Mouse (Mus musculus): Measurements from ENCODE around the gene Gstp3. TPM values are rescaled to one million over a fixed set of nuclear protein-coding genes. Genes with fewer than 3 reads are reported as not detected.
A peak's percentile ranks its signal among the peaks of the same experiment; 100 is the strongest.
"Not testable (repeated sequence)": the region's sequence is repeated elsewhere in the genome, so short reads cannot be mapped to it uniquely, and the experiment has no call there.

Gene Gstp3
- polyA plus RNA-seq, 1 experiment = 4.2 TPM

DNA sequence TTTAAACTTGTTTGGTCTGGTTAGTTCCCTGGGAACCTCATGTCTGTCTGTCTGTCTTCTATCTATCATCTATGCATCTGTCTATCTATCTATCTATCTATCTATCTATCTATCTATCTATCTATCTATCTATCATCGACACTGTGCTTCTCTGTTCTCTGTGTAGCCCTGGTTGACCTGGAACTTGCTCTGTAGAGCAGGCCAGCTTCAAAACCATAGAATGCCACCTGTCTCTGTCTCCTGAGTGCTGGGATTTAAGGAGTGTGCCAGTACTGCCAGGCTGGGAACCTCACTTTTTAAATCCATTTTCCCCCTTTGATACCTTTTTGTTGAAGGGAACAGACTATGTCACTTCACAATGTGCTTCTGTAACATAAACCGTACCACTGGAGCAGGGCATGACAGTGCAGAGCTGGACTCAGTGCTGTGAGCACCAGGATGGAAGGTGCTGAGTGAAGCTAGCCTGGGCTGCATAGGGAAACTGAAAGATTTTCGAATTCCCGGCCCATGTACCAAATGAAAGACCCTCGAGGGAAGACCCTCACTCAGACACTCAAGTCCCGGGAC lies 1.6 kb upstream of the Gstp3 start:
- H3K4me3 ChIP-seq (ENCODE audit: insufficient read depth, low read depth, low read length) = no peak overlapping the region
- H3K4me1 ChIP-seq (ENCODE audit: control insufficient read depth, insufficient read depth, insufficient read length, low read length) = peaks cover 11% of the 10 kb centered on the region
- H3K27ac ChIP-seq (replicated peaks; ENCODE audit: low read depth, low read length) = peak overlapping the region; percentile 64

DNA sequence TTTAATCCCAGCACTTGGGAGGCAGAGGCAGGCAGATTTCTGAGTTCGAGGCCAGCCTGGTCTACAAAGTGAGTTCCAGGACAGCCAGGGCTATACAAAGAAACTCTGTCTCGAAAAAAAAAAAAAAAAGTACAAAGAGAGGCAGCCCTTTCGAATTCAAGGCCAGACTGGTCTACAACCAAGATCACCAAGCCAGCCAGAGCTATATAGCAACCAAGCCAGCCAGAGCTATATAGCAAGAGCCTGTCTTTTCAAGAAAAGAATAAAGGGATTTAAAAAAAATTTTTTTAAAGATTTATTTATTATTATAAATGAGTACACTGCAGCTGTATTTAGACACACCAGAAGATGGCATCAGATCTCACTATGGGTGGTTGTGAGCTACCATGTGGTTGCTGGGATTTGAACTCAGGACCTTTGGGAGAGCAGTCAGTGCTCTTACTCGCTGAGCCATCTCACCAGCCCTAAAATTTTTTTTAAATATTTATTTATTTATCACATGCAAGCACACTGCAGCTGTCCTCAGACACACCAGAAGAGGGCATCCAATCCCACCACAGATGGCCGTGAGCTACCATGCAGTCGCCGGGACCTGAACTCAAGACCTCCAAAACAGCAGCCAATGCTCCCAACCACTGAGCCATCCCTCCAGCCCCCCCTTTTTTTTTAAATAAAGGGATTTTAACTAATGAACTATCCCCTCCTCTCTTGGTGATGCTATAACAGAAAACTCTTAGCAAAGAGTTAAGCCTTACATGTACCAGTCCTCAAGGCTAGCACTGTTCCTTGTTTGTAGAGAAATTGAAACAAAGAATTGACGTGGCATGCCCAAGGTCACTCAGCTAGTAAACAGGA lies 902 bp upstream of the Gstp3 start:
- not testable (repeated sequence) for H3K4me3 ChIP-seq (ENCODE audit: insufficient read depth, low read depth, low read length); H3K27ac ChIP-seq (replicated peaks; ENCODE audit: low read depth, low read length)
- peaks cover 14% of the 10 kb centered on the region for H3K4me1 ChIP-seq (ENCODE audit: control insufficient read depth, insufficient read depth, insufficient read length, low read length)

DNA sequence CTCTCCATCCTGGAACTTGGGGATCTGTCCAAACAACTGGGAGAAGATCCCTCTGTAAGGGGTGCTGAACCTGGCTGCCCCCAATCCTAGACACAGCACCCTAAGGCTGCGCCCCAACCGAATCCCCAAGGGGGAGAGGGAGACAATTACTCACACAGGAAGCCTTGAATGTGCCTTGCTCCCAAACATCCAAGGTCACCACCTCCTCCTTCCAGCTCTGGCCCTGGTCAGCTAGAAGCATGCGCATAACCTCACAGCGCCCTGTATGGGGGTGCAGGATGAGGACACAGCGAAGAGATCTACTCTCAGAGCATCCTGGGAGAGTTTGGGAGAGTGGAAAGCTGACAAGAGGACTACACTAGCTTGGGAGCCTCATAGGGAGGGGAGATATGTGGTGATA lies 788 bp downstream of the Gstp3 start:
- peaks cover 16% of the 10 kb centered on the region for H3K4me1 ChIP-seq (ENCODE audit: control insufficient read depth, insufficient read depth, insufficient read length, low read length)
- no peak overlapping the region for H3K27ac ChIP-seq (replicated peaks; ENCODE audit: low read depth, low read length)
- no peak overlapping the region for H3K4me3 ChIP-seq (ENCODE audit: insufficient read depth, low read depth, low read length)

DNA sequence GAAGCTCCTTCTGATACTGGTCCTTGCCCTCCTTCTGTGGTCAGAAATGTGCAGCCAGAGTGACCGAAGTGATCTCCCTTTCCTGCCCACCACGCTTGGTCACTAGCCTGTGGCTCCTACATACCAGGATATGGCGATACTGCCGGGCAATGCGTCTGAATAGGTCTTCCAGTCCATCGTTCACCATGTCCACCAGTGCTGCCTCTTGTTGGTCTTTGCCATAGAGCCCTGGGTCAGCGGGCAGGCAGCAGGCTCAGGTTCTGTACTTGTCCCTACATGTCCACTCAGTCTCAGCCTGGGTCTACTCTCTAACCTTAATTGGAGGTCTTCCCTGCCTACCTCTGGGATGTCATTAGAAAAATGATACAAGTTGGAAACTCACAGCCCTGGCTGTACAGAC lies 1.4 kb downstream of the Gstp3 start:
- Histone ChIP-seq H3K4me1 (ENCODE audit: control insufficient read depth, insufficient read depth, insufficient read length, low read length) (peaks cover 16% of the 10 kb centered on the region), H3K4me3 (ENCODE audit: insufficient read depth, low read depth, low read length) (no peak overlapping the region)

DNA sequence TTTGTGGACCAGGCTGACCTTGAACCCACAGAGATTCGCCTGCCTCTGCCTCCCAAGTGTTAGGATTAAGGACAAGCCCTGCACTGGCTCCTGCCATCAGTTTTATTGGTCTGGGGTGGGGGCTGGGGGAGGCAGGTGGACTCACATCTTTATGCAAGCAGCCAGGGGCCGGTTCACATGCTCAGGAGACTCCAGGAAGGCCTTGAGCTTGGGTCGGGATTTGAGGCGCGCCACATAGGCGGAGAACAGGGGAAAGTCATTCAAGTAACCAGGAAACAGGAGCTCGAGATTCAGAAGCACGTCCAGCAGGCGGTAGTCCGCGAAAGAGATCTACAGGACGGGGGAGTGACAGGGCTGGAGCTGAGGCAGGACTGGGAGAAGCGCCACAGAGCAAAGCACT lies 2.0 kb downstream of the Gstp3 start:
- Histone ChIP-seq H3K27ac (replicated peaks; ENCODE audit: low read depth, low read length) (no peak overlapping the region), H3K4me3 (ENCODE audit: insufficient read depth, low read depth, low read length) (no peak overlapping the region), H3K4me1 (ENCODE audit: control insufficient read depth, insufficient read depth, insufficient read length, low read length) (peaks cover 16% of the 10 kb centered on the region)

More for the DNA sequence above, 1.4 kb downstream of the Gstp3 start:
- no peak overlapping the region for H3K27ac ChIP-seq (replicated peaks; ENCODE audit: low read depth, low read length)

DNA sequence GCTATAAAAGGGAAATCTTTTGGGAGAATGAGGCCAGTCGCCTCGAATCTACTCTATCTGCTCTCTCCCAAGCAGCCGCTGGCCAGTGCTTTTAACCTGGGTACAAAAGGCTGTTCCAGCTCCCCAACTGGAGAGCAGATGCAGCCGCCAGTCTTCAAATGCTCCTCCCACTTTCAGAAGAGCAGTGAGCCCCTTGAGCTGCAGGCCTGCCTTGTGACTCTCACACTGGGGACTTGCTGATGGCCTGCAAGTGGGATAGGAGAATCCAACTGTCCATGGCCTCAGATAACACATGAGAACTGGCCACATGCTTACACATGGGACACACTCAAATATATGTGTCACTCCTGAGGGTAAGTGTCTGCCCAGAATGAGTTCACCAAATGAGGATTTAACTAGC lies 2.6 kb downstream of the Gstp3 start:
- H3K4me1 ChIP-seq (ENCODE audit: control insufficient read depth, insufficient read depth, insufficient read length, low read length) = peaks cover 16% of the 10 kb centered on the region
- H3K4me3 ChIP-seq (ENCODE audit: insufficient read depth, low read depth, low read length) = no peak overlapping the region
- H3K27ac ChIP-seq (replicated peaks; ENCODE audit: low read depth, low read length) = no peak overlapping the region

DNA sequence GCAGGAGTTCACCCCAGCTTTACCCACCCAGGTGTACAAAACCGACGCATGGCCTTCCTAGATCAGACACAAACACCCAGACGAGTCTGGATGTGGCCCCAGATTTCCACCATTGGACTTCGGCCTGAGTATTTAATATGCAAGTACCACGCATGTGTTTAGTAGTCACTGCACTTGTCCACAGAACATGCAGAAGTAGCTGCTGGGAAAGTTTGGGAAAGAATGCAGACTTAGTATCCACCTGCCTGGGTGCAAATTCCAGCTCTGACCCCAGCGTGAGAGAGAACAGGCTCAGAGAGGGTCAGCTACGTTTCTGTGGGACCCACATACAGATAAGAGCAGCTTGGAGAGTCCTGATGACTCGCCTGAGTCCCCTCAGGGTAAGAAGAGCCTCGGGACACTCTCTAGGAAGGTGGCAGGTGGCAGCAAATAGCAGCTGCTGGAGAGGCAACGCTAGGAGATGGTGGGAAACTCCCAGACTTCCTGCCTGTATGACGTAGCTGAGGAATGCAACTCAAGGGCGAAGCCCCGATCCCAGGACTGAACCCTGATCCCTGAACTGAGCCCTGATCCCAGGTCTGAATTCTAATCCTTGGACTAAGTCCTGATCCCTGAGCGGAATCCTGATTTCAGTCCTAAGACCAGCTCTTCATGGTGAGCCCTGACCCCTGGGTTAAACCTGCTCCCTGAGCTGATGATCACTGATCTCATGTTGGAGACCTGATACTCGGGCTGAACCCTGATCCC lies 3.2 kb downstream of the Gstp3 start:
- Histone ChIP-seq H3K27ac (replicated peaks; ENCODE audit: low read depth, low read length) (no peak overlapping the region), H3K4me3 (ENCODE audit: insufficient read depth, low read depth, low read length) (no peak overlapping the region), H3K4me1 (ENCODE audit: control insufficient read depth, insufficient read depth, insufficient read length, low read length) (peaks cover 16% of the 10 kb centered on the region)

DNA sequence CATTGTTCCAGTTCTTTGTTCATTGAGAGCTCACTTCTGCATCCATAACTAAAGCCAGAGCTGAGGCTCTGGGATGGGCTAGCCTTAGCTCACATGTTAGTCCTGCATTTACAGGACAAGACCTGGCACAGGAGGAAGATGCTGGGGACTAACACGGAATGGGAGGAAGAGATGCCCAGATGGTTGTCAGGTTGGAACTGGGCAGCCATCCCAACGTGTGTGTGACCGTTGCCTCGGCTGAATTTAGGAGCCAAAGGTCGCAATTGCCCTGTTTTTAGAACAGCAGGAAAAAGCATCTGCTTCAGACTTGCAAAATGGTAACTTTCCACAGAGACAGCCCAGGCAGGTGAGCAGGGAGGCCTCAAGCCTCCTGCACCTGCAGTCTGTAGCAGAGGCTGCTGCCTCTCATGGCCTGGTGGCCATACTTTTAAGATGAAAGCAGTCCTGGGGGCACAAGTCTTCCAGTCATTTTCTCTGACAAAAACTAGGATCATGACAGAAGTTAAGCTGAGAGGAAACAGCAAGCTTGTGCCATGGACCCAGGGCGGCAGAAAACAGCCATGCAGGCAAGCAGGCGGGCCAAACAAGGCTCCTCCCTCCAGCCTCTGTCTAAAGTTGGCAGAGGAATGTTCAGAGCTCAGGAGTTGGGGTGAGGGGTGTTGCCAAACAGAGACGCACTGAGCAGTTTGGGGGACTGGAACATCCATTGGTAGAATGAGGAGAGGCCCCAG lies 4.0 kb downstream of the Gstp3 start:
- Histone ChIP-seq H3K27ac (replicated peaks; ENCODE audit: low read depth, low read length) (no peak overlapping the region), H3K4me3 (ENCODE audit: insufficient read depth, low read depth, low read length) (no peak overlapping the region), H3K4me1 (ENCODE audit: control insufficient read depth, insufficient read depth, insufficient read length, low read length) (peaks cover 16% of the 10 kb centered on the region)

DNA sequence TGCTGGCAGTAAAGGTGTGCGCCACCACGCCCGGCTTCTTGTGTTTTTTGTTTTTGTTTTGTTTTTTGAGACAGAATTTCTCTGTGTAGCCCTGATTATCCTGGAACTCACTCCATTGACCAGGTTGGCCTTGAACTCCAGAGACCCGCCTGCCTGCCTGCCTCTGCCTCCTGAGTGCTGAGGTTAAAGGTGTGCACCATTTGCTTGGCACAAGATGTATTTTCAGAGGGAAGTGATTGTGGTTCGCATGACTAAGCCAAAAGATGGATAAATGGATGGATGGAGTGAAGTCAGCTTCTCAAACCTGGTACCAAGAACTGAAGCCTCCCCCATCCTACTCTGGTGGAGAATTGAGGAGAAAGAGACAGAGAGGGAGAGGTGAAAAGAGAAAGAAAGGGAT lies 4.8 kb downstream of the Gstp3 start:
- H3K4me3 ChIP-seq (ENCODE audit: insufficient read depth, low read depth, low read length) = no peak overlapping the region
- H3K27ac ChIP-seq (replicated peaks; ENCODE audit: low read depth, low read length) = no peak overlapping the region
- peaks cover 16% of the 10 kb centered on the region for H3K4me1 ChIP-seq (ENCODE audit: control insufficient read depth, insufficient read depth, insufficient read length, low read length)

DNA sequence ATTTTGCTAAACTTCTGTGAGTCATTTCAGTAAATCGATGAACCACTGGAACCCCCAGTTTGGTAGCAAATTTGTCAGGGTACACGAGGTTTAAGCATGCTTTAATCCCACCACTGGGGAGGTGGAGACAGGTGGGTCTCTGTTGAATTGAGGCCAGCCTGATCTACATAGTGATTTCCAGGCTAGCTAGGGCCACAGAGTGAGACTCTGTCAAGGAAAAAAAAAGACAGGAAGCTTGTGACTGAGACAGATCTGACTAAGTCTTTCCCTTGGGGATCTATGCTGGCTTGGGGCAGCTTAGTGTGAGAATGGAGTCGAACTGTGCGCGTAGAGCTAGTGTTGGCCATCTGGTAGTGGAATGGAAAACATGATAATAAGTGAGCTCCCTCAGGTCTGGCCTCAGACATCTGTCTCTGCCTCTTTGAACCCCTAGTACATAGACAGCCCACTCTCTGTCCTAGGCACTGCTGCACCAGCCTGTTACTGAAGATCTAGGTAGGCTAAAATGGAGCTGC lies 6.8 kb downstream of the Gstp3 start:
- H3K27ac ChIP-seq (replicated peaks; ENCODE audit: low read depth, low read length) = no peak overlapping the region
- no peak overlapping the region for H3K4me3 ChIP-seq (ENCODE audit: insufficient read depth, low read depth, low read length)
- peaks cover 5% of the 10 kb centered on the region; the same call in 1 of the 2 replicates for H3K4me1 ChIP-seq (ENCODE audit: control insufficient read depth, insufficient read depth, insufficient read length, low read length)

DNA sequence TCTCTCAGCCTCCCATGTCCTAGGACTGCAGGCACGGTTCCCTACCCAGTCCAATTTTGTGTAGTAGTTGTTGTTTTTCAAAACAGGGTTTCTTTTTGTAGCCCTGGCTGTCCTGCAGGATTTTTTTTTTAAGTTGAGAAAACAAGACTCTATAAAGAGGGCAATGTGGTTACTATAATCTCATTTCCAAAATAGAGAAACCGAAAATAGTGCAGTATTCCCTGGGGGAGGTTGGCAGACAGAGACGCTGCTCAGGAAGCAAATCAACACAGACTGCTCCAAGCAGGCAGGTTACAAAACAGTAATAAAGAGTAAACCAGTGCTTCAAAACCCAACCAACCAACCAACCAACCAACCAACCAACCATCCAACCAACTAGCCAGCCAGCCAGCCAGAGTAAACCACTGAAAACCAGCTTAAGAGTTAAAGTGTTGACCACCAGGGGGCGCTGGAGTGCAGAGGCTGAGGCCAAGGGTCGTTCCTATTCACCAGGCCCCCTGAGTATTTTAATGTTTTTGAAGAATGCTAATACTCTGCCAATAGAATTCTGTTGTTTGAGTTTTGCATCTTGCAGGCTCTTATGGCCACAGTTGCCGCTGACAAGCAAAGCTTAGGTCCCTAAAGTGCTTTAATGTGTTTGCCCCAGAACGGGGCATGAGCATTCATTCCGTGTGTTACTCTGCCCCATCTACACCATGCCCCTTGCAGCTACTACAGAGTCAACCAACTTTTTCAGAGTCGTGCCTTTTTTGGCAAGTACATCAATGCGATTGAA lies 7.4 kb downstream of the Gstp3 start:
- H3K27ac ChIP-seq (replicated peaks; ENCODE audit: low read depth, low read length) = no peak overlapping the region; the same call in 1 of the 2 replicates
- H3K4me1 ChIP-seq (ENCODE audit: control insufficient read depth, insufficient read depth, insufficient read length, low read length) = peaks cover 5% of the 10 kb centered on the region; the same call in 1 of the 2 replicates
- peak overlapping the region; percentile 20; the same call in 1 of the 2 replicates for H3K4me3 ChIP-seq (ENCODE audit: insufficient read depth, low read depth, low read length)

DNA sequence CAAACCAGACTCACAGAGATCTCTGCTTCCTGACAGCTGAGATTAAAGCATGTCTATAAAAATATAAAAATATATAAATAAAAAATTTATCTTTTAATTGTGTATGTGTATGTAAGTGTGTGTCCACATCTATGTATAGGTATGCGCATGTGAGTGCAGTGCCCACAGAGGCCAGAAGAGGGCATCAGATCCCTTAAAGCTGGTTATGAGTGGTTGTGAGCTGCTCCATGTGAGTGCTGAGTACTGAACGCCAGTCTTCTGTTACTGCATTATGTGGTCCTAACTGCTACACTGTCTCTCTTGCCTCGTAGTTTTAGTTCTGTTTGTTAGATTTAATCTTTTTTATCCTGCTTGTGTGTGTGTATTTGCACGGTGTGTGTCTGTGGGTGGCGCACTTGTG lies 8.4 kb downstream of the Gstp3 start:
- Histone ChIP-seq H3K4me1 (ENCODE audit: control insufficient read depth, insufficient read depth, insufficient read length, low read length) (peaks cover 8% of the 10 kb centered on the region; the same call in 1 of the 2 replicates), H3K4me3 (ENCODE audit: insufficient read depth, low read depth, low read length) (no peak overlapping the region), H3K27ac (replicated peaks; ENCODE audit: low read depth, low read length) (no peak overlapping the region)

DNA sequence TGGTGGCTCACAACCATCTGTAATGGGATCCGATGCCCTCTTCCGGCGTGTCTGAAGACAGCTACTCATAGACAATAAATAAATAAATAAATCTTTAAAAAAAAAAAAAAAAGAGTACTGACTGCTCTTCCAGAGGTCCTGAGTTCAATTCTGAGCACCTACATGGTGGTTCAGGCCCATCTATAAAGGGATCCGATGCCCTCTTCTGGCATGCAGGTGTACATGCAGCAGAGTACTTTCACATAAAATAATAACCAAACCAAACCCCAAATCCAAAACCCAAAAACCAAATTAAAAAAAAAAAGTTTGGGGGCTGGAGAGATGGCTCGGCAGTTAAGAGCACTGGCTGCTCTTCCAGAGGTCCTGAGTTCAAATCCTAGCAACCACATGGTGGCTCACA lies 10.3 kb downstream of the Gstp3 start:
- not testable (repeated sequence) for H3K4me3 ChIP-seq (ENCODE audit: insufficient read depth, low read depth, low read length); H3K27ac ChIP-seq (replicated peaks; ENCODE audit: low read depth, low read length); H3K4me1 ChIP-seq (ENCODE audit: control insufficient read depth, insufficient read depth, insufficient read length, low read length)

DNA sequence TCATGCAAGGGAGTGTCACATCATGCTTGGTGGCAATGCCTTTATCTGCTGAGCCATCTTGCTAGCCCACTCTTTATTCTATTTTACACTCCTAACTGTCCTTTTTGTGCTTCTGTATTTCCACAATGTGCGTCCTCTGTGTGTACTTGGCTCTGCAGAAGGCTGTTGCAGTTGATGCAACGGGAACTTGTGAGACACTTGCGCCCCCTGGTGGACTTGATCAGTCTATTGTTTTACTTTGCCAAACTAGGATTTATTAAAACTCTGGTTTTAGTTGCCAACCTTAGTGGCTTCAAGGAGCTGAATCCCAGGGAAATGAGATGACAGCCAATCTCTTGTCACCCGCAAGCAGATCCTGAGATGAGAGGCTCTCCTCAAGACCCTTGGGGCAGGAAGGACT lies 11.5 kb downstream of the Gstp3 start:
- 0 out of 2 replicates have a peak, but pooled peaks cover 3% of the 10 kb centered on the region for H3K4me1 ChIP-seq (ENCODE audit: control insufficient read depth, insufficient read depth, insufficient read length, low read length)
- H3K4me3 ChIP-seq (ENCODE audit: insufficient read depth, low read depth, low read length) = no peak overlapping the region
- H3K27ac ChIP-seq (replicated peaks; ENCODE audit: low read depth, low read length) = no peak overlapping the region

Data from brown adipose tissue, adult 24 weeks (tissue).